Mouse (Mus musculus): Measurements from ENCODE around the gene Maml3.

The Maml3 gene

GRCm38 (mm10) chr3:51742405-51742804, 362.5 kb downstream of the Maml3 start:
- DNase-seq (ENCODE audit: low spot score), result no peak

DNA sequence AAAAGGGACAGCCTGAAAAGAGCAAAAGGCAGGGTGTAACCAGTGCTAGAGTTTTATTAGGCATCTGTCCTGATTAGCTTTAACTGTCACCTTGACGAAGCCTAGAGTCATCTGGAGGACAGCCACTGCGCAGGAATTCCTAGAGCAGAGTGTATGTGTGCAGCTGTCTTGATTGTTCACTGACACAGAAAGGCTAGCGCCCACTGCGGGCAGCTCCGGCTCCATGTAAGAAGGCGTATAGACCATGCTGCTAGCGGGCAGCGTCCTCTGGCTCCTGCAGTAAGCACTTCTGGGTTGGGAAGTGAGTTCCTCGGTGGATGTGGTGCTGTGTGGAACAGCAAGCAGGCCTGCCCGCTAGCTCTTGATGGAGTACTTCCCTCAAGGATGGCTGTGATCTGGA, 363.1 kb downstream of the Maml3 start:
- DNase-seq (ENCODE audit: low spot score), result no peak

GRCm38 (mm10) chr3:51739835-51740112, 365.1 kb downstream of the Maml3 start:
- DNase-seq (ENCODE audit: low spot score), result no peak

- peak; percentile 16 for DNase-seq (ENCODE audit: low spot score)
These were observed 365.6 kb downstream of the Maml3 start for GRCm38 (mm10) chr3:51739049-51739834.

GRCm38 (mm10) chr3:51733685-51734084, 371.2 kb downstream of the Maml3 start:
- no peak for DNase-seq (ENCODE audit: low spot score)

DNA sequence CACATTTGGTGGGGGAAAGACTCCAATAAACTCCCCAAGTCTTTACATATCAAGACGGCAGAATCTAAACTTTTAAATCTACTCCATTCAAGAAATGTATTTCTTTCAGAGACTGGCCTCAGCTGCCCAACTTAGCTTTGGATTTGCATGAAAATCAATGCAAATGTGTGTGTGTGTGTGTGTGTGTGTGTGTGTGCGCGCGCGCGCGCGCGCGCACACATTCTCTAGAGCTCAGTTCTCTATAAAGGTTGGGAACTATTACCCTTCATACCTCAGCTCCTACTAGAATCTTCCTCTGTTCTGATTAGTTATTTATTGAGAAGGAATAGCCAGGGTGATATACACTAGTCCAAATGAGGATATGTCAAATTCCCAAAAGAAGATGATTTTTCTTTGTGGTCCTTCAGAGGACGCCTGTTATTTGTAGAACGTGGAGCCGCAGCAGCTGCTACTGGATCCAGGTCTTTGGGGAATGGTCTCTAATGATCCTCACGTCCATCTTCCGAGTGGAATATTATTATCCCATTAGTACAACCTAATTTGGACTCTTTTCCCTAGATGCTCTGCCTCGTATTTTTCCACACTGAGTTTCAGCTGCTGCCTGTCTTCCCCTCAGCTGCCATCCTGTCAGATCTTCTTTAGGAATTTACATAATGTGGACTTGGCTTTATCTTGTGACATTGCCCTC, 372.8 kb downstream of the Maml3 start:
- no peak for DNase-seq (ENCODE audit: low spot score)

- no peak for DNase-seq (ENCODE audit: low spot score)
These were observed 374.2 kb downstream of the Maml3 start for GRCm38 (mm10) chr3:51730662-51731061.

- no peak for DNase-seq (ENCODE audit: low spot score)
These were observed 375.6 kb downstream of the Maml3 start for GRCm38 (mm10) chr3:51729109-51729918.

- DNase-seq (ENCODE audit: low spot score), result no peak
These were observed 376.4 kb downstream of the Maml3 start for GRCm38 (mm10) chr3:51728456-51728855.

- no peak for DNase-seq (ENCODE audit: low spot score)
These were observed 376.9 kb downstream of the Maml3 start for GRCm38 (mm10) chr3:51727968-51728367.

- DNase-seq (ENCODE audit: low spot score), result no peak
These were observed 377.4 kb downstream of the Maml3 start for GRCm38 (mm10) chr3:51727487-51727886.

DNA sequence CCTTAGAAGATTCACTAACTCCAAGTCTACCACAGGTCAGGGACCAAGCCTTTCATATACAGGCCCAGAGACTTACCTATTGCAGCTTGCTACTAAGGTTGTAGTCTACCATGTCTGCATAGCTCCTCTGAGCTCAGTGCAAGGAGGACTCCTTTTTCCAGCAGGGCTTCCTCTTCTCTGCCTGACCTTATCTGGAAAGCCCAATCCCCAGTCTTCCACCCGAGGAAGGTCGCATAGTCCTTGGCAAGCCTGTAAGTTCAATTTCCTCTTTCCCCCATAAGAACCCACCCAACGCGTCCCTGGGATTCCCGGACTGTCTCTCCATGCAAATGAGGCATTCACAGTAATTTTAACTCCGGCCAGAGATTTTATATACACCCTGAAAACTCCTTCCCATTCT, 378.6 kb downstream of the Maml3 start:
- no peak for DNase-seq (ENCODE audit: low spot score)

DNA sequence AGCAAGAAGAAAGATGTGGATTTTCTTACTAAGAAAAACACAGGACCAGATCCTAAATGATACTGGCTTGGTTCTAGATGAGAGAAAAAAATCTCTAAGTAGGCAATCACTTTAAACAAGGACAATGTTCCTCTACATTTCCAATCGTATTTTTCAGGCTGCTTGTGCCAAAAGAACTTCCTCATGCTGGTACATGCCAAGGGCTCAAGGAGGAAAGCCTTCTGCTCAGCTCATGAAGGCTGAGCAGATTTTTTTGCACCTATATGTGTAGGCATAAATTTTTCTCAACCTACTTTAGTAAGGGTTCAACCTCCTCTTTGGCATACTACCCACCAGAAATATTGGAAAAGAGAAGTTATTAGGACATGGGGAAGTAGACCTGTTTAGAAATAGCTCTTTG, 384.9 kb downstream of the Maml3 start:
- DNase-seq (ENCODE audit: low spot score), result no peak

GRCm38 (mm10) chr3:51719373-51719772, 385.5 kb downstream of the Maml3 start:
- no peak for DNase-seq (ENCODE audit: low spot score)

- DNase-seq (ENCODE audit: low spot score), result no peak
These were observed 387.0 kb downstream of the Maml3 start for GRCm38 (mm10) chr3:51717909-51718308.

DNA sequence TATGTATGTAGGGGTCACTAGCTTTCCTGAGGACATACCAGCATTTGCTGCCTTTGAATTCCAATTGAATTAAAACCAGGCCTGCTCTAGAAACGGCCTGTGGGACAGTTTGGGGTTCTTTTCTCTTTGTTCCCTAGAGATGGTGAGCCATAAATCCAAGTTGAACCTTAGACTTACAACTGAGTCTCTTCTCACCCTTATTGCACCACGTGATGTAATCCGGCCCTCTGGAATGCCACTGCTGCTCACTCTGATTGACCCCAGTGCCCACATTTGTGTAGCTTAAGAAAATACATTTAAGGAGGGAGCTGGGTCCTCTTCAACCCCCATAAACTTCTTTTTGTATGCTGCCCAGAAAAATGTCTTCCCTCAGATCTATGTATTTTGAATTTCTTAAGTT, 387.4 kb downstream of the Maml3 start:
- no peak for DNase-seq (ENCODE audit: low spot score)

DNA sequence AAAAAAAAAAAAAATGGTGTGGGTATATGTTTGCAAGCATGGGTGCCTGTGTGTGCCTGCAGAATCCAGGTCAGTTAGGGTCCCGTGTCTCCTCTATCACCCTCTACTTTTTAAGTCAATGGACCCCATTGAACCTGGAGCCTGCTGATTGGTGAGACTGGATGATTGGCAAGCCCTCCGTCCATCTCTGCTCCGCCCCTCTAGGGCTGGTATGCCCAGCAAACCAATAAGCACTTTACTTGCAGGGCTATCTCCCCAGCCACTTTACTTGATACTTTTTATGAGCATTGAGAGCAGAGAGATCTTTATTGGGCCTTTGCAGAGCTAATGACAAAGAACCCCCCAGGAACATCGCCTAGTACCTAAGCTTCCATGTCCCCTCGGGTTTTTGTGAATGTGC, 390.4 kb downstream of the Maml3 start:
- DNase-seq (ENCODE audit: low spot score), result no peak

GRCm38 (mm10) chr3:51713233-51713632, 391.6 kb downstream of the Maml3 start:
- DNase-seq (ENCODE audit: low spot score), result no peak

- no peak for DNase-seq (ENCODE audit: low spot score)
These were observed 392.5 kb downstream of the Maml3 start for GRCm38 (mm10) chr3:51712382-51712781.

GRCm38 (mm10) chr3:51708746-51709411, 396.0 kb downstream of the Maml3 start:
- DNase-seq (ENCODE audit: low spot score), result peak; percentile 76

GRCm38 (mm10) chr3:51708375-51708745, 396.5 kb downstream of the Maml3 start:
- no peak for DNase-seq (ENCODE audit: low spot score)

GRCm38 (mm10) chr3:51705220-51705619, 399.7 kb downstream of the Maml3 start:
- DNase-seq (ENCODE audit: low spot score), result no peak

DNA sequence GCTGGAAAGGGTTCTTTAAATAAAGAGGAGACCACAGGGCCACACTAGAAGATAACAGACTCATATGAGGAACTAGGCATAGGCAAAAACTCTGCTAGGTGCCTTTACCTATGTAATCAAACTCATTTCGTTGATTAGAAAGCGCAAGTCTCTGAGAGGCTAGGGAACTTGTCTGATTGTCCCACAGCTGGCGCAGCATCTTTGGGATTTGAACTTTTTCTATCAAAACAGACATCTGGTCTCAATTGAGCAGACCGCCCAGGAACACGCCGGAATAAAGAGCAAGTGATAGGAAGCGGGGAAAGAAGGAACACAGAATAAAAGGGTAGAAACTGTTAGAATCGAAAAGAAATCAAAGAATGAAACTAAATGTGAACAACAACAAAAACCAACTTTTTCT, 401.4 kb downstream of the Maml3 start:
- no peak for DNase-seq (ENCODE audit: low spot score)
